Mouse (Mus musculus): ENCODE measurements around the gene Daam1.
A peak's percentile ranks its signal among the peaks of the same experiment; 100 is the strongest.

Daam1 gene

GRCm38 (mm10) chr12:71898231-71898630 lies 67.4 kb downstream of the Daam1 start:
- DNase-seq (ENCODE audit: low spot score): no peak

DNA sequence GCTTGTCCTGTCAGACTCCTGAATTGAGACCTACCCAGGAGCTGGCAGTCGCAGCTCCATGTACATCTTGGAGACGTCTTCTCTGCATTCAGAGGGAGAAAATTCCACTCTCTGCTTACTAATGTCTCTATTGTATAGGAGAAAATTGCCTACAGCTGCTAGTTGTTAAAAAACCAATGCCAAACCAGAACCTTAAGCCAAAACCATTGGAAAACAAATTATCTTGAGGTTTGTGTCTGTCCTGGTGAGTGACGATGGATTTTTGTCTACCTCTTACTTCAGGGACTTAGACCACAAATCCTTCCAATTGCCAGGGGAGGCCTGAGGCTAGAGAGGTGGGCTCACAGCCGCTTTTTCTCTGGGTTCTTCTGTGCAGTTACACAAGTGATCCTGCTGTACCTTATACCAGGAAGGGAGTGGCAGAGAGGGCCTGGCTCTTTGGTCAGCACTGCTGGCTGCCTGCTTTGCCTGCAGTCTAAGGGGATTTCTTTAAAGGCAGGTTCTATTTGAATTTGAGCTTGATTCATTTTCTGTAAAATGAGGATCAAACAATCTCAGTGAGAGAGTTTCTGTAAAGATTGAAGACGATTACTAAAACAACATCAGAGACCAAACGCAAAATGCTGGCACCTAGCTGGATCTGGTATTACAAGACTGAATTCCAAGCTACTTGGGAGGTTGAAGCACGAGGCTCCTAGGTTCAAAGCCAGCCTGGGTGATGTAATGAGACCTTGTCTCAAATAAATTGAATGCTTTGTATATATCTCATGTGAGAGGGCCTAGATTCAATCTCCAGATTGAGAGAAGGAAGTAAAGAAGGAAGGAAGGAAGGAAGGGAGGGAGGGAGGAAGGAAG lies 68.0 kb downstream of the Daam1 start:
- no peak for DNase-seq (ENCODE audit: low spot score)

- no peak for DNase-seq (ENCODE audit: low spot score)
Observed at GRCm38 (mm10) chr12:71899566-71899965, 68.7 kb downstream of the Daam1 start.

DNA sequence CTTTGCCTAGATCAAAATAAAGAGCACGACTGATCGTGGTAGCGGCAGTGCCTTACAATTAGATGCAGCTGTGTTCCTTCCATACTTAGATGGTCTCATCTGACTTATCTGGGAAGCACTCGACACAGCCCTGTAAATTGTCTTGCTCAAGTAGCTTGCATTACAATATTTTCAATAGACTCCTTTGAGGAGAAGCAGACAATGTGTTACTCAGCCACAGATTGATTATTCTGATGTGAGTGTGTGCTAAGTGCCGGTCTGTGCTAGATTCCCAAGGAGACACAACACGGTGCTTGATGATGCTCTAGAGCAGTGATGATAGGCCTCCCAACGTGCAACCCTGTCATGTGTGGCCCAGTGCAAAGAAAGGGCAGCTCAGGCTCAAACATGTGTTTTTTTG lies 70.3 kb downstream of the Daam1 start:
- DNase-seq (ENCODE audit: low spot score): no peak

DNA sequence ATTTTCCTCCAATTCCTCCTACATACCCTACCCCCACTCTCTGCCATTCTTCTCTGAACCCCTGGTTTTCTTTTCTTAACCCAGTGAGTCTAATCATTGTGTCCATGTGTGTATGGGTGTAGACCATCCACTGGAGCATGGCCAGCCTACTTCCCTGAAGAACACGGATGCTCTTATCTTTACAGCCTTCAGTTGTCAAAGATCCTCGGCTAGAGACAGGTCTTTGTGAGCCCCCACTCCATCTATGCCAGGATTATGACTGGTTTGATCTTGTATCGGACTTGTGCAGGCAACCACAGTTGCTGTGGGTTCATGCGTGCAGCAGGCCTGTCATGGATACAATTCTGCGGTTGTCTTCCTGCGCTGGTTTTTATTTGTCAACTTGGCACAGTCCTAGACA lies 71.0 kb downstream of the Daam1 start:
- no peak for DNase-seq (ENCODE audit: low spot score)

DNA sequence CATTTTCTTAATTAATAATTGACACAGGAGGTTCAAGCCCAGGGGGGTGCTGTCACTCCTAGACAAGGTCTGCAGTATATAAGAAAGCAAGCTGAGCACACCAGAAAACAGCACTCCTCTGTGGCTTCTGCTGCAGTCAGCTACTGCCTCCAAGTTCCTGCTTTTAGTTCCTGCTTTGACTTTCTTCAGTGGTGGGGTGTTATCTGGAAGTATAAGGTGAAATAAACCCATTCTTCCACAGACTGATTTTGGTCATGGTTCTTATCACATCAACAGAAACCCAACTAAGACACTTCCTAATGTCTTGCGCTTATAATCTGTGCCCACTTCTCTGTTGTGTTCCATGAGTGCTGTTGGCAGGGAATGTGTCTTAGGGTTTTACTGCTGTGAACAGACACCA lies 71.4 kb downstream of the Daam1 start:
- no peak for DNase-seq (ENCODE audit: low spot score)

DNA sequence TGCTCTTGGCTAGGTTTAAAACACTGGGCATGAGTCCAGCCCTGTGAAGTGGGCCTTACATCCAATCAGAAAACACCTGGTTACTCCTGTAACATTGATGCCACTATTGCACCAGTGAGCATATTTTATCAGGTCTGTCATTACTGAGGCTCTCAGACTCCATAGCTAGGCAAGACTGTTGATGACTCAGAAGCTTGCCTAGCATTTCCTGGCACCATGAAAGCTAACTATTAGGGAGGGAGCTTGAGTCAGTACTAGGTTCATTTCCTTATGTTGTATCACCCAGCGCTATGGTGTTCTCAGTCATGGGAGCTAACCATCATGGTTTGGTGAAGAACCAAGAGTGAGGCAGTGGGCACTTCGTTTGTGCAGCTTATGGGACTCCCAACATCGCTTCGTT lies 72.3 kb downstream of the Daam1 start:
- no peak for DNase-seq (ENCODE audit: low spot score)

DNA sequence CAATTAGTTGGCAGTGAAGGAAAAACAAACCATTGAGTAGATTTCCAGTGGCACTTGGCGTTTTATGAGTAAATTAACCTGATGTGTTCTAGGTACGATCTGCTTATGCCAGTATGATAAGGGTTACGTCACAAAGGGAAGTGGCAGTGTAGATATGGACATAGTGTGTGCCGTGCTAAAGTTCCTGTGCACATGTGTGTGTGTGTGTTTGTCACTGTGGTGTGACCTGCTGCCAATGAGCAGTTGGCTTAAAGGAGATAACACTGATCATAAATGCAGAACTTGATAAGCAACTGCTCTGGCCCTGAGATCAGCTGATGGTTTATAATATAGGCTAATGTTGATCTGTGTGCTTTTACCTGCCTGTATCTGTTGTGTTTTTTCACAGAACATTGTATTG lies 73.4 kb downstream of the Daam1 start:
- no peak for DNase-seq (ENCODE audit: low spot score)

GRCm38 (mm10) chr12:71904926-71905325 lies 74.0 kb downstream of the Daam1 start:
- DNase-seq (ENCODE audit: low spot score): no peak

GRCm38 (mm10) chr12:71905640-71906320 lies 74.9 kb downstream of the Daam1 start:
- no peak for DNase-seq (ENCODE audit: low spot score)

- DNase-seq (ENCODE audit: low spot score): no peak
Observed at GRCm38 (mm10) chr12:71906582-71907267, 75.8 kb downstream of the Daam1 start.

- DNase-seq (ENCODE audit: low spot score): no peak
Observed at GRCm38 (mm10) chr12:71908984-71909383, 78.1 kb downstream of the Daam1 start.

- no peak for DNase-seq (ENCODE audit: low spot score)
Observed at GRCm38 (mm10) chr12:71910246-71910645, 79.4 kb downstream of the Daam1 start.

GRCm38 (mm10) chr12:71912262-71912661 lies 81.4 kb downstream of the Daam1 start:
- DNase-seq (ENCODE audit: low spot score): no peak

GRCm38 (mm10) chr12:71919156-71919555 lies 88.3 kb downstream of the Daam1 start:
- no peak for DNase-seq (ENCODE audit: low spot score)

DNA sequence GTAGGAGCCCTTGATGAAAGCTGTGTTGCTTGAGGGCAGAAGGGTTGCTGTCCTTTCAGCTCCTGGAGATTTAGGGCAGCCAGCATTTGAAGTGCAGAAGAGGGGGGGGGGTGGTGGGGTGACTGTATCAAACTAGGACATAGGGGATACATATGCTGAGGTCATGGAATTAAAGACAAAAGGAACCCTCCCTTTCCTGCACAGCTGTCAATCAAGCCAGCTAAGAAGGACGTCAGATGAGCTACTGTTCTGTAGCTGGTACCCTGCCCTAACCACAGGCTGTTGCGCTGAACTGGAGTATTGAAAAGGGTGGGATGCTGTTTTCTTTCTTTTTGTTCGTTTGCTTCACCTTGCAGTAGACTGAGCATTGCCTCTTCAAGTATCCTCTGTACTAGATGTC lies 89.1 kb downstream of the Daam1 start:
- DNase-seq (ENCODE audit: low spot score): no peak

- peak; percentile 24 for DNase-seq (ENCODE audit: low spot score)
Observed at GRCm38 (mm10) chr12:71922827-71923381, 92.0 kb downstream of the Daam1 start.

- no peak for DNase-seq (ENCODE audit: low spot score)
Observed at GRCm38 (mm10) chr12:71924978-71925529, 94.2 kb downstream of the Daam1 start.

DNA sequence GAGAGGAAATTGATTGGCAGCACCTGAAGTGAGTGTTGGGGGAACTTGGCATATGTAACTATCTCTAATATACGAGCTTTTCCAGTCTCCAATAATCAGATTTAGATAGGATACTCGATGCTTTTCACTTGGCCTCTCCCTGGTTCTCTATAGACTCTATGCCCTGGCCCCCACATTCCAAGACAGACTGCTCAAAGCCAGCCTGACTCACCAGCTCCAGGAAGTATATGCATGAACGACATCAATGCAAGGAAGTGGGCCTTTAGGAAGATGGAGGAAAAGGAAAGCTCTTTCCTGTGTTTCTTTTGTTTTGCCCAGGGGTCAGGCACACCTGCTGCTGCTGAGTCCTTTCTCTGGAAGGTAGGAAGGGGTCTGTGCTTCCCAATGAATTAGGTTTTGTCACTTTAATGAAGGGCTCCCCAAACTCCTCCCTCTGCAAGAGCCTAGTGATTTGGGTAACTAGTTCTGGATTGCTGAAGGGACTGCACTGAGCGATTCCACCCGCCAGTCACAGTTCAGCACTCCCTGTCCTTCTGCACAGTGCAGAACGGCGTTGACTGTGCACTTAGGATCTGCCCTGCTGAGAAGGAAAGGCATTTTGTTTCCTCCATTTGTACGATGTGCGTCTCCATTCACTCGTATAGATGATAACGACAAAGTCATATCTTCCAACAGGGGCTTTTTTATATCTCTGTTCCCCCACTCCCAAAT lies 95.3 kb downstream of the Daam1 start:
- no peak for DNase-seq (ENCODE audit: low spot score)

DNA sequence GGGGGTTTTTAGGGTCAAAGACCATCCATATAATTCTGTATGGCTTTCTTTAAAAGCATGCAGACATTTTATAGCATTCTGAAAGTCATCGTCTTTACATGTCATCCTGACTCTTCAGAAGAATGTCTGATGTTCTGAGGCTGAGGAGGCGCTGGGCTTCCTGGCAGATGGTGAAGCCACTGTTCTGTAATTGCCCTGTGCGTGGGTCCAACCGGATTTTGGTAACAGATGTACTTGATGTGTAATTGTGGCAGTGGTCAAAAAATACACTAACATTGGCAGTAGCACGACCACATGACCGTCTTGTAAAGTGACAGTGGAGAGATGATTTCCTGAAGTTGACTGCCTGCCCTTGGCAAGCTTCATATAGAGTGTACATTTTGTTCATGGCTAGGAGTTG lies 97.2 kb downstream of the Daam1 start:
- no peak for DNase-seq (ENCODE audit: low spot score)

GRCm38 (mm10) chr12:71929876-71930275 lies 99.0 kb downstream of the Daam1 start:
- no peak for DNase-seq (ENCODE audit: low spot score)

Measured in testis, postnatal 10 days (tissue).